Mouse (Mus musculus) retina, postnatal 1 day (tissue): ENCODE results near the gene Atp5k.

ENCODE experiments used
- DNase-seq: peaks from one replicate; pipeline ENCODE4 v3.0.0-alpha.2; 2012

Atp5k gene

DNA sequence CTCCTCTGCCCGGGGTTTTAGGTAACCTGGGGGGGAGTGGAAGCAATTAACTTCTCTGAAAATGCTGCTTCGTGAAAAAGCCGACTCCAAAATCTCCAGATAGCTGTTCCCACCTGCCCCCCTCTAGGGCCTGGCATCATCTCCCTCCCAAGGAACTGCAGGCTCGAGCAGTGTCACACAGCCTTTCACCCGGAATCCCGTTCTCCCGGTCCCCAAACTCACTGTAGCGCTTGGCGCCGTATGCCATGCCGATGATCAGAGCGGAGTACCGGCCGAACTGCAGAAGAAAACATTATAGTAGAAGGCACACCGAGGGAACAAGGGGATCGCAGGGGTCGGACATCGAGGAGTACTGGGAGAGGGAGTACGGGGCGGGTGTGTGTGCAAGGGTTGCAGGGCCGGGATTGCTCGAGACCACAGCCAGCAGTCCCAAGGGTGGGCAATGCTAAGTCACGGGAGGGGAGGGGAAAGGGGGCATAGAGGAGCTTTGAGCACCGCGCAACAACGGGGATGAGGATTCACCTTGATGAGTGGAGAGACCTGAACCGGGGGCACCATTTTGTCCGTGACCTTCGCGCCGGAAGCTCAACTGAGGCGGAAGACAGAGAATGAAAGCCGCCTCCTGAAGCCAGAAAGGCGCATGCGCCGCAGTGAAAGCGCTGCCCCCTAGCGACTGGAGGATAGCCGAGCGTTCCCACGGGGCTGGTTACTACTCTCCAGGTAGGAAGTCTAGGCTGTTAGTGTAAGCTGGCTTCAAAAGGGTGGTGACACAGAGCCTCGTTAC is at the start of gene Atp5k:
Gene Atp5k, minus strand, starts transcription at position 645 of the 784 bp plus-strand sequence.
- DNase-seq: peak; percentile 95

- DNase-seq: no peak
These were observed 48.8 kb upstream of the Atp5k start for GRCm38 (mm10) chr5:108483006-108483405.

DNA sequence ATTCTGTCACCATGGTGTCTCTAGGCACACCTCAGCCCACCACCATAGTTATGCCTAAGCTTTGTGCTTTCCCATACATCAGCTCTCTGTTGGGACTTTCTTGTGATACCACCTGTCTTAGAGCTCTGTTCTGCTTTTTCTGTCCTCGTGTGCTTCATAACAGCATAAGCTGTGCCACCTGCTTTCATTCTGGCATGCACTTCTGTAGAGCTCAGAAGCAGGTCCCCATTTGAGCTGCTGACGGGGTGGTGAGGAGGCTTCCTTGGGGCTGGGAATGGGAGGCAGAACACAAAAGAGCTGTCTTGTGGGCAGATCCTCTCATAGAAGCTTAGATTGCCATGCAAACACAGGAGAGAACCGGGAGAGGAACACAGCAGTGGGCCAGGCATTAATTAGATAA is 41.7 kb upstream of the Atp5k start:
- DNase-seq: no peak

GRCm38 (mm10) chr5:108473737-108474136 is 39.5 kb upstream of the Atp5k start:
- no peak for DNase-seq

GRCm38 (mm10) chr5:108469617-108470016 is 35.4 kb upstream of the Atp5k start:
- no peak for DNase-seq

- DNase-seq: no peak
These were observed 32.4 kb upstream of the Atp5k start for GRCm38 (mm10) chr5:108466647-108467046.

DNA sequence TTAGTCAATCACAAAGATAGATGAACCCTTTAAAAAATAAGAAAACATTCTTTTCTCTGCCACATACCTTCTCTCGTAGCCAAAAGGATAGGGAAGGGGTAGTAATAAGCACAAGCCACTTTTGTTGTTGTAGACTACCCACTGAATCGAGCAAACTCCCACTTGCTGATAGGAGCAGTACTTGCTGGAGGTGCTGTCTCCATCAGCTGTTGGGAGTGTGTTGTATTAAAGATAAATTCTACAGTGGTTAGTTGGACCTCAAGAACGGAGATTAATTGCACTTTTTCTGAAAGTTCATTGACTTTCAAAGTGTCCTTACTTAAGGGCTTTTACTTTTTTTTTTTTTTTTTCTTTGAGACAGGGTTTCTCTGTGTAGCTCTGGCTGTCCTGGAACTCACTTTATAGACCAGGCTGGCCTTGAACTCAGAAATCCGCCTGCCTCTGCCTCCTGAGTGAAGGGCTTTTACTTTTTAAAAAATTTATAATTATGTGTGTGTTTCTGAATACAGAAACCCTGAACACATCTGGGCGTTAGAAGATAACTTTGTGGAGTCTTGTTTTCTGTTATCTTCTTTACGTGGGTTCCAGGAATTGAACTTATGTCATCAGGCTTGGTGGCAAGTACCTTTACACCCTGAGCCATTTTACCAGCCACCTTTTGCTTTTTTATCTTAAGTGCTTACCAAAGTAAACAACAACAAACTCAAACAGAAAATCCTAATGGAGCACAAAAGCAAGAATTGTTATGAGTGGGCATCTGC is 31.1 kb upstream of the Atp5k start:
- no peak for DNase-seq

- DNase-seq: no peak
These were observed 28.2 kb upstream of the Atp5k start for GRCm38 (mm10) chr5:108462446-108462845.

DNA sequence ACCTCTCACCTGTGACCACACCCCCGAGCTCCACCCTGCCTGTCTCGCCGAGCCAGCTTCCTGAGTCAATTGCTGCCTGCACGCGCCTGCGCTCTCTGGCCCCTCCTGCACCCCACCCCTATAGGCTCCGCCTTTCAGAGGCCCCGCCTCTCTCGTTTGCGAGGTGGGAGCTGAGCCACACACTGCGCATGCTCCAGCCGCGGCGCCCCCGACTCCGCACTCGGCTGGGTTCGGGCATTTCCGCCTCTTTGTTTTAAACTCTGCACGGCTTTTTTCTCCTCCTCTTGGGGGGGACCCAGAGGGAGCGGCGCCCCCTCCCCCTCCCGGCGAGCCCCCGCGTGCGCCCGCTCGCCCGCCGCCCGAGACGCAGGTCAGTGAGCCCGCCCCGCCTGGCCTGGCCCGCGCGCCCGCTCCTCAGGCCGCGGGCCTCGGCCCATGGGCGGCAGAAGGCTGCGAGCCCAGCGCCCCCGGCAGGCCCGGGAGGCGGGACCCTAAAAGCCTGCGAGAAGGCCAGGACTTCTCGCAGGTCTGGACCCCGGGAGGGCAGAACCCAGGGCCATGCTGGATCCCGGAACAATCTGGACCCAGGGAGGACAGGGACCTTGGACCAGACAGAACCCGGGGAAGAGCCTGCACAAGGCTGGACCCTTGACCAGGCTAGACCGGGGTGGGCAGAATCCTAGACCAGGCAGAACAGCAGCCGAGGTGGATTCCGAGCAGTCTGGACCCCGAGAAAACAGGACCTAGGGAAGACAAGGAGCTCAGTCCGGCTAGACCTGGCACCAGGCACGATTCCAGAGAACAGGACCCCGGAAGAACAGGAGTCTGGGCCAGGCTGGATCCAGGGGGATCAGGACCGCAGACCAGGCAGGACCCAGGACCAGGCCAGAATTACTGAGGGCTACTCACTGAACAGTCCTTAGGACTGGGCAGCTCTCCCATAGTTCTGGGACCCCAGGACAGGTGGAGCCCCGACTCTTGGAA is 27.1 kb upstream of the Atp5k start, which contains the start of gene Pcgf3:
Gene Pcgf3, plus strand, starts transcription at position 151 of the 984 bp plus-strand sequence.
- peak; percentile 96 for DNase-seq

DNA sequence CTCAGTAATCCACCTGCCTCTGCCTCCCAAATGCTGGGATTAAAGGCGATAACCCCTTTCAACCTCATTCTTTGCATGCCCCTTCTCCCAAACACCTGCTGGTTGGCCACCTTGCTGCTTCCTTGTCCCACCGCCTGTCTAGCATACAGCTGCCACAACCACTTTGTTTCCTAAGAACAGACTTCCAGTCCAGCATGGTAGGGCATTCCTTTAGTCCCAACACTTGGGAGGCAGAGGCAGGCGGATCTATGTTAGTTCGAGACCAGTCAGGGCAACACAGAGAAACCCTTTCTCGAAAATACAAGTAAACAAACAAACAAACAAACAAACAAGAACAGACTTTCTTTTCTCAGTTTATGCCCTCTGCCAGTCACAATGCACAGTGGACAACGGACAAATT is 26.2 kb upstream of the Atp5k start:
- no peak for DNase-seq

GRCm38 (mm10) chr5:108458706-108459105 is 24.5 kb upstream of the Atp5k start:
- DNase-seq: no peak

DNA sequence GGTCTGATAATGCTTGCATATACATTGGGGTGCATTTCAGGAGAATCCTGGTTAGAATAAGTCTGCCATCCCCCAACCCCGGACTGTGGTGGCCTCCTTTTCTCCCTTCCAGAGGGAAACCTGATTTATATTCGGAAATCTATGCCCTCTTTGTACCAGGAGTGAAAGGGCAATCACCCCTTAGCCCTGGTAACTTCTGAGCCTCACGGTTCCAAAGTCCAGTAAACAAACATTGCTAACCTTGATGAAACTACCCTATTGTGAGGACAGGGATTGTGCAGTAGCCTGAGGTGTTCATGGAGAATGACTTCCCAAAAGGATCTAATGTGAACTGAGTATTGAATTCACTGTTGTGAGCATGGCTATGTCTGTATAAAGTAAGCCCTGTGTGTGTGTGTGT is 19.8 kb upstream of the Atp5k start:
- DNase-seq: no peak

GRCm38 (mm10) chr5:108452422-108452821 is 18.2 kb upstream of the Atp5k start:
- no peak for DNase-seq

GRCm38 (mm10) chr5:108451611-108452010 is 17.4 kb upstream of the Atp5k start:
- no peak for DNase-seq

- no peak for DNase-seq
These were observed 16.7 kb upstream of the Atp5k start for GRCm38 (mm10) chr5:108450837-108451540.

GRCm38 (mm10) chr5:108448785-108449668 is 14.8 kb upstream of the Atp5k start, which contains the start of gene Mfsd7a:
TSS of gene Mfsd7a (minus strand) at chr5:108448891.
- DNase-seq: peak; percentile 65

DNA sequence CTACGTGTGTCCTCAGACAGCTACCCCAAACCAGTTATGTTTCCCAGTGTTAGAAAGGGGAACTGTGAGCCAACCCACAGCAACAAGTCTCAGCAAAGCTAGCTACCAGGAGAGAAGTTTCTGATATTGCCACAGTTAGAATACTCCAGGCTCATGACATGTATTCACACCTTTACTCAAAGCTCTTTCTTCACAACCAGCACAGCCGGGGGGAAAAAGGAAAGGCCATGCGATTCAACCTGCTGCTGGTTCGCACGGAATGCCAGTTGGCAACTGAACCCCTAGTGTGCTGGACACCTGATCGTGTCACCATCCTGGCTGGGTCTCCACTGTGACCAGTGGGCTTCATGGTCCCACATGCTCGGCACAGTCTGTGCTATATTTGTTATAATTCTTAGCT is 13.6 kb upstream of the Atp5k start:
- no peak for DNase-seq

DNA sequence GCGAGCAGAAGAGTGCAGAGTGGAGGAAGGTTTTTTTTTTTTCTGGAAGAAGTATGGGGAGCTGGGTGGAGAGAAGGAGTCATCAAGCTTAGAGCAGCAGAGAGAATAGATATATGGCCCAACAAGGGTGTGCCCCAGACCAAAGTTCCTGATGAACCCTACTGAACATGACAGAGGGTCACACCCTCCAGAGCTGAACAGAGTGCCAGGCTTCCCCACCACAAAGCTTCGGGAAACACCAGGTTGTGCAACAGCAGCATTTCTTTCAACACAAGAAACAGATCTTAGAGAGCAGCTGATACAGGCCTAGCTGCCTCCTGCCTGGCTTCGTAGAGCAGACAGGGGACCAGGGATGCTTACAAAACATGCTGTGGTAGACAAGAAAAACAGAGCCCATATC is 12.7 kb upstream of the Atp5k start:
- no peak for DNase-seq

DNA sequence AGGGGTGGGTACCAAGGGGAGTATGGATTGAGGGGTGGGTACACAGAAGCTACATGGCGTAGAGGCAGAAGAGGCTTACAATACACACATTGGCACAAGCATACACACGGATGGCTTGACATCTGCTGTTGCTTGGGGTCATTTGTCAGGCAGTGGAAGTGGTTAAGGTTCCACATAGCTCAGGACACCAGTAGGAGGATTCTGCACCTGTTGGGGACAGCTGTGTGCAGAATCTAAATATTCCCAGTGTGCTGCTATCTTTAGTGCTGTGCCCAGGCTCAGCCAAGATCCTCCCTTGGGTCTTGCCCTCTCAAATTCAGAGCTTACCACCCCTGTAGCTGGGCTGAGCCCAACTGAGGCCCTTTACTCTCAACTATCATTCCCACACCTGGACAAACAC is 1.9 kb upstream of the Atp5k start:
- no peak for DNase-seq

- peak; percentile 53 for DNase-seq
These were observed 3.1 kb downstream of the Atp5k start for GRCm38 (mm10) chr5:108431196-108431595.

GRCm38 (mm10) chr5:108427186-108427585 is 7.1 kb downstream of the Atp5k start:
- DNase-seq: peak; percentile 73
